Mouse (Mus musculus): ENCODE results near the gene Adamts16. TPM values are rescaled to one million over a fixed set of nuclear protein-coding genes. Genes with fewer than 3 reads are reported as not detected.

Gene Adamts16
- polyA plus RNA-seq, 1 experiment: 0.04 TPM

DNA sequence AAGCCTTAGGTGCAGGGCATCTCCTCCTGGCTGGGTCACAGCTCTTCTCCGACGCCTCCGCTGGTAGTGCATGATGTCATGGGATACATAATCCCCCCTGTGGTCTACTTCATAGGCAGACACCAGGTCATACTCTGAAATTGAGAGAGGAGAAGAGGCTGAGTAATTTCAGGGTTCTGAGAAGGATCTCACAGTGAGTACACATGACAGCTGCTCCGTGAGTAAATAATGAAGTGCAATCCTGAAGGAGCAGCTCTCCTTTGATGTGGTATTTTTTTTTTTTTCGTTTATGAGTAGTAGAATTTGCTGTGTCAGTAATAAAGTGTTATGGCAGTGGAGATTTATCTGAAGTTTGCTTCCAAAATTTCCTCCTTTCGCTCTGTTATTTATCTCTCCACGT, 5.4 kb downstream of the Adamts16 start:
- H3K4me1 ChIP-seq (ENCODE audit: control insufficient read depth, insufficient read depth, low read length): no peaks in the 10 kb centered on the region

DNA sequence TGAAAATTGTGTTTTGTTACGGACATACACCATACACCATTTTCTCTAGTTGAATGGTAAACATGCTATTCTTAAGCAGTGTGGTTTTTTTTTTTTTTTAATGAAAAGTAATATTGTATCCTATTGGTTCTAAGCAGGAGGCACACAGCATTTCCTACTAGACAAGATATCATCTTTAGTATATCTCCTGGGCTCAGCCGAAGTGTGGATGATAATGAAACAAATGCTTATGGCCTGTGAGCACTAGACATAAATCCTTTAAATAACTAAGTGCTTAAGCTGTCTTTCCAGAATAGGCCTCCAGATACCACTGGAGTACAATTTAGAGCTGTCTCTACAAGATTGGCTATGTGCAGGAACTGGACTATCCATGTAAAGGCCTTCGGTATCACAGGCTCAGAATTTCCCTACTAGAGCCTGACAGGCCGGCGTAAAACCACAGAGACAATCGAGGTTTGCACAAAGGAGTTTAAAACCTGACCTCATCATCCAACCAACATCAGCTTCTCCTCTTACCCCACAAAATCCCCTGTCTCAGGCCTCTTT, 8.9 kb downstream of the Adamts16 start:
- 87% methylated on average over 6 of the region's 6 CpGs for WGBS
- TF ChIP-seq POLR2A (IDR thresholded peaks at IDR 0.05; ENCODE audit: borderline replicate concordance, extremely low read depth, low read depth, low read length) (no peak), CTCF (IDR thresholded peaks at IDR 0.05; ENCODE audit: insufficient read depth, low read length) (no peak)
- Histone ChIP-seq H3K4me3 (replicated peaks; ENCODE audit: extremely low read depth, low read depth, low read length) (no peak overlapping the region), H3K4me1 (ENCODE audit: control insufficient read depth, insufficient read depth, low read length) (no peaks in the 10 kb centered on the region)
- DNase-seq: no peak

More for the DNA sequence above, 5.4 kb downstream of the Adamts16 start:
- H3K4me3 ChIP-seq (replicated peaks; ENCODE audit: extremely low read depth, low read depth, low read length): no peak overlapping the region
- no peak for TF ChIP-seq CTCF (IDR thresholded peaks at IDR 0.05; ENCODE audit: insufficient read depth, low read length)
- no peak for TF ChIP-seq POLR2A (IDR thresholded peaks at IDR 0.05; ENCODE audit: borderline replicate concordance, extremely low read depth, low read depth, low read length)
- WGBS: 45% methylated on average over 7 of the region's 7 CpGs
- no peak for DNase-seq

DNA sequence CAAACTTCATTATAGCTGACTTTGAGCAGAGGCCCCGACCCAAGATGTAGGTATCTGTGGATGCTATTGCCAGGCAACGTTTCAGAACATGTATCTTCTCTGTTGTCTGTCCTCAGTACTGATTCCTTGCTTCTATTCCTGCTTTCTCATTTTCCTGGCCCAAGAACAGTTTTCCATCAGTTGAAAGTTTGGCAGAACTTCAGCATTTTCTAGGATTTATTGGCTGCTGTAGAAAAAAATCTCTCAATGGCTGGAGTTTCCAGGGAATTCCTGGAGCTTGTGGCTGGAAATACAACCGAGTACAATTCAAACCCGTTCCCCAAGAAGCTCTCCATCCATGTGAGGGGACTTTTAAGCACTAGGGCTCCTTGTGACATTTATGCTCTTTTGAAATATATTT, 10.6 kb downstream of the Adamts16 start:
- TF ChIP-seq CTCF (IDR thresholded peaks at IDR 0.05; ENCODE audit: insufficient read depth, low read length): no peak
- H3K4me3 ChIP-seq (replicated peaks; ENCODE audit: extremely low read depth, low read depth, low read length): no peak overlapping the region
- no peaks in the 10 kb centered on the region for H3K4me1 ChIP-seq (ENCODE audit: control insufficient read depth, insufficient read depth, low read length)
- no peak for DNase-seq
- WGBS: 63% methylated on average over 4 of the region's 4 CpGs

DNA sequence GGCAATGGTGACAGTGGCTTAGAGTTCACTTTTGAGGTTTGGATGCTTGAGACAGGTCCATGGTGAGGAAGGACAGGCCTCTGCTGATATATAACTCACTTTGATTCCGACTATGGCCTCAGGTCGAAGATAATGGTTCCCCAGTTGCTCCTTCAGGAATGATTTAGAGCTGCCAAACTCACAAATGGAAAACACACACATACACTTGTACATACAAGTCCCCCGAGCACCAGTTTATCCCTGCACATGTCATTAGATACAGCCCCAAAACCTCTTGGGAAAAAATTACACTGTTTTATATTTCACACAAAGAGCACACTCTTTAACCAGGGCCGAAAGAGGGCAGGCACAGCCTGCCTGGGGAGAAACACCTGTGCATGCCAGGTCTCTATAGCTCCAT, 14.1 kb downstream of the Adamts16 start:
- WGBS: 86% methylated on average over 4 of the region's 4 CpGs
- Histone ChIP-seq H3K4me1 (ENCODE audit: control insufficient read depth, insufficient read depth, low read length) (no peaks in the 10 kb centered on the region), H3K4me3 (replicated peaks; ENCODE audit: extremely low read depth, low read depth, low read length) (no peak overlapping the region)
- DNase-seq: no peak
- TF ChIP-seq POLR2A (IDR thresholded peaks at IDR 0.05; ENCODE audit: borderline replicate concordance, extremely low read depth, low read depth, low read length) (no peak), CTCF (IDR thresholded peaks at IDR 0.05; ENCODE audit: insufficient read depth, low read length) (no peak)

DNA sequence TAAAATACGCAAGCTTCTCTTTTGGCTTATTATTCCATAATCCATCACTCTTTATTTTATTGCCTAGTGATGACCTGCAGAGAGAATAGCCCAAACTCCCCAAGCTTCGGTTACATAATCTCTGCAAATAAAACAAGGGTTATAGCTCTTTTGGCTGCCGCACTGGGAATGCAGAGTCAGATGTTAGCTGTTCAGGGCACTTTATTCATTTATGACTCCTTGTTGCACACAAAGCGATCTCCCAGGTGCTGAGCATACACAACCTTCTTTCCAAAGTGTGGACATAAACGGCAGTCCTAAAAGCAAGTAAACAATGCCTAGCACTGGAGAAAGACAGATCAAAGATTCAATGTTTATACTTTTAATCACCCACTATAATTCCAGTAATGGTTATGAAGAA, 16.3 kb downstream of the Adamts16 start:
- no peaks in the 10 kb centered on the region for H3K4me1 ChIP-seq (ENCODE audit: control insufficient read depth, insufficient read depth, low read length)
- no peak overlapping the region for H3K4me3 ChIP-seq (replicated peaks; ENCODE audit: extremely low read depth, low read depth, low read length)
- WGBS: 54% methylated on average over 5 of the region's 5 CpGs
- DNase-seq: no peak
- TF ChIP-seq POLR2A (IDR thresholded peaks at IDR 0.05; ENCODE audit: borderline replicate concordance, extremely low read depth, low read depth, low read length) (no peak), CTCF (IDR thresholded peaks at IDR 0.05; ENCODE audit: insufficient read depth, low read length) (no peak)

DNA sequence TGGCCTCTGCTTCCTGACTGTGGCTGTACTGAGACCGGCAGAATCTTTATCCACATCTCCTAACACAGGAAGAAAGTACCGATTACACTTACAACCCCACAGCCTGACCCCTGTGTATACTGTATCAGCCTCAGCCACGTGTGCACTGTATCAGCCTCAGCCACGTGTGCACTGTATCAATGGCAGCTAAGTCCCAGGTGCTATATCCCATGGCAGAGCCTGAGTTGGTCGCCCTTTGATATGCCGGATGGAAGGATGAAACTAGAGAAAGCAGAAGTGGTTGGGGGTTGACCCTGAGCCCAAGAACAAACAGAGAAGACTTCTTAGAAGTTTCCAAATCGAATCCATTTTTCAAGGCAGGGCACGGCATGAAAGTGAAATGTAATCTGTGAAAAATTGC, 17.9 kb downstream of the Adamts16 start:
- H3K4me1 ChIP-seq (ENCODE audit: control insufficient read depth, insufficient read depth, low read length): no peaks in the 10 kb centered on the region
- DNase-seq: no peak
- no peak for TF ChIP-seq POLR2A (IDR thresholded peaks at IDR 0.05; ENCODE audit: borderline replicate concordance, extremely low read depth, low read depth, low read length)
- no peak for TF ChIP-seq CTCF (IDR thresholded peaks at IDR 0.05; ENCODE audit: insufficient read depth, low read length)
- WGBS: 26% methylated on average over 8 of the region's 8 CpGs
- no peak overlapping the region for H3K4me3 ChIP-seq (replicated peaks; ENCODE audit: extremely low read depth, low read depth, low read length)

DNA sequence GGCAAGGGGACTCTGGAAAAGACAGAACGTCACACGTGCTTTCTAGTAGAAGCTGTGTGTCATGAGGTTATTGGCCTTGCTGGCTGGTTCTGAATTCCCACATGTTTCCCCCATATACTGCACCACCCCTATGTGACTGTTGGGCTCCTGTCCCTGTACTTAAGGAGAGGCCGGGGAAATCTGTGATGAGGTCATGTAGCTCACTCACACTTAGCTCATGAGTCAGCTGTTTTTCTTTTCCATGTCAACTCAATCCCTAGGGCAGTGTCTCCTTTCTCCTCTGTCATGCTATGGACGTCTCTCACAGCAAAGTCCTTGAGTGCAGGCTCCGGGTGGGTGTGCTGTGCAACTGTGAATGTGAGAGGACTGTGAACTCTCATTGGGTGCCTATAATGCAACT, 22.6 kb downstream of the Adamts16 start:
- no peak for DNase-seq
- 65% methylated on average over 5 of the region's 5 CpGs for WGBS
- TF ChIP-seq POLR2A (IDR thresholded peaks at IDR 0.05; ENCODE audit: borderline replicate concordance, extremely low read depth, low read depth, low read length) (no peak), CTCF (IDR thresholded peaks at IDR 0.05; ENCODE audit: insufficient read depth, low read length) (no peak)
- Histone ChIP-seq H3K4me3 (replicated peaks; ENCODE audit: extremely low read depth, low read depth, low read length) (no peak overlapping the region), H3K4me1 (ENCODE audit: control insufficient read depth, insufficient read depth, low read length) (no peaks in the 10 kb centered on the region)

DNA sequence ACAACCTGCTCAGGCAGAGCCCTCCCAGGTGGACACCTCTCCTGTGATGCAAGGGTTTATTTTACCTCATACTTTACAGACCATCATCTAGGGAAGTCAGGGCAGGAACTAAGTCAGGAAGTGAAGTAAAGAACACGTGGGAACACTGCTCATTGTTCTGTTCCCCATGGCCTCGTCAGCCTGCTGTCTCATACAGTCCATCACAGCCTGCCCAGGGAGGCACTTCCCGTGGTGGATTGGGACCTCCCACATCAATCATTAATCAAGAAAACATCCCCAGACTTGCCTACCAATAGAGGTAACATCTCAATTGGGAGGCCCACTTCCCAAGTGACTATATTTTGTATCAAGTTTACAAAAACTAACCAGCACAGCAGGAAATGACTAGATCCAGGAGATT, 27.2 kb downstream of the Adamts16 start:
- H3K4me1 ChIP-seq (ENCODE audit: control insufficient read depth, insufficient read depth, low read length): no peaks in the 10 kb centered on the region
- no peak for DNase-seq
- 33% methylated on average over 3 of the region's 3 CpGs for WGBS
- no peak overlapping the region for H3K4me3 ChIP-seq (replicated peaks; ENCODE audit: extremely low read depth, low read depth, low read length)
- TF ChIP-seq POLR2A (IDR thresholded peaks at IDR 0.05; ENCODE audit: borderline replicate concordance, extremely low read depth, low read depth, low read length): no peak
- TF ChIP-seq CTCF (IDR thresholded peaks at IDR 0.05; ENCODE audit: insufficient read depth, low read length): no peak

DNA sequence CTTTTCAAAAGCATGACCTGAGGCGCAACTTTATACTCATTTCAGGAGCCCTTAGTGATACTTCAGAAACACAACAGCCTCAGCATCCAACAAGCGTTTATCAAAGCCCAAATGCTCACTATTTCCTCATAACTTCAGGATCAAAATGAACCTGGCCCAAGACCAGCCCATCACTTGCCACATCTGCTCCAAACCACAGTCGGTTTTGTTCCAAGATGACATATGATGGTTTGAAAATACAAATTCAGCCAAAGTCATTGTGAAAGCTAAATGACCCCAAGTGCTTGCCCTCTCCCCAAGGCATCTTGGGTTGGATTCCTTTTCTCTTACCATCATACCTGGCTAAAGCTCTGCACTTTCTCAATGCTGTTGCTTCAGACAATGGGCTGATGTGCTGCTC, 36.1 kb downstream of the Adamts16 start:
- no peak overlapping the region for H3K4me3 ChIP-seq (replicated peaks; ENCODE audit: extremely low read depth, low read depth, low read length)
- TF ChIP-seq POLR2A (IDR thresholded peaks at IDR 0.05; ENCODE audit: borderline replicate concordance, extremely low read depth, low read depth, low read length) (no peak), CTCF (IDR thresholded peaks at IDR 0.05; ENCODE audit: insufficient read depth, low read length) (no peak)
- no peak for DNase-seq
- WGBS: 79% methylated on average over 3 of the region's 3 CpGs
- H3K4me1 ChIP-seq (ENCODE audit: control insufficient read depth, insufficient read depth, low read length): no peaks in the 10 kb centered on the region

DNA sequence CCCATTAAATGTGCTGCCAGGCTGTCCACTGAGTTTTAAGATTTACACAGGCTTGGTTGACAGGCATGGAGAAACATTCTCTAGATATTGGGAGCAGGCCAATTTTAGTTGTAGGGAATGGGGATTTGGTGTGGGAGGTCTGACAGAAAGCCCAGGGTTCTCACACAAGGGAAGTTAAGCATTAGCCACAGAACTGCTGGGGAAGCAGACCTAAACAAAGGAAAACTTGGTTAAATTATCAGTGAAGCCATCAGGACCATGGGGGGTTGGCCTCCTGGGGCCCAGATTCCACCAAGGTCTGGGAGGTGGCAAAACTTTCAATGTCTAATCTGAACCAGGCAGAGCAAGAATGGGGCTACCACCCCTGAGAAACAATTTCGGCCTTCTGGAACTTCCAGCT, 38.8 kb downstream of the Adamts16 start:
- Histone ChIP-seq H3K4me1 (ENCODE audit: control insufficient read depth, insufficient read depth, low read length) (no peaks in the 10 kb centered on the region), H3K4me3 (replicated peaks; ENCODE audit: extremely low read depth, low read depth, low read length) (no peak overlapping the region)
- no peak for DNase-seq
- TF ChIP-seq CTCF (IDR thresholded peaks at IDR 0.05; ENCODE audit: insufficient read depth, low read length) (no peak), POLR2A (IDR thresholded peaks at IDR 0.05; ENCODE audit: borderline replicate concordance, extremely low read depth, low read depth, low read length) (no peak)
- 74% methylated on average over 1 of the region's 1 CpGs for WGBS
